Mouse (Mus musculus): ENCODE results near the gene Evc. TPM values are rescaled to one million over a fixed set of nuclear protein-coding genes. Genes with fewer than 3 reads are reported as not detected.
A peak's percentile ranks its signal among the peaks of the same experiment; 100 is the strongest.

The Evc gene
- total RNA-seq (2021) = 1 to 10 TPM; 8.1 to 9.9 TPM
- long read RNA-seq, experiment 1, partial matches to known transcripts = 2 of 3 reads
- long read RNA-seq, experiment 1, other reads (novel, unspliced or antisense) = 1 of 3 reads
- long read RNA-seq, experiment 2, partial matches to known transcripts = 1 of 6 reads
- long read RNA-seq, experiment 2, other reads (novel, unspliced or antisense) = 5 of 6 reads

- peak; percentile 35 to 41 for DNase-seq (ENCODE audit: low spot score in 2 of 2)
These were observed at the start of gene Evc for GRCm38 (mm10) chr5:37336485-37337105. Evc (minus strand) TSS chr5:37336894.

GRCm38 (mm10) chr5:37383570-37383969 lies 46.9 kb upstream of the Evc start:
- no peak for DNase-seq (ENCODE audit: low spot score in 2 of 2)

- peak in 1 of 2 experiments; percentile 15 for DNase-seq (ENCODE audit: low spot score in 2 of 2)
These were observed 43.9 kb upstream of the Evc start for GRCm38 (mm10) chr5:37380641-37381040.

GRCm38 (mm10) chr5:37377376-37377775 lies 40.7 kb upstream of the Evc start:
- DNase-seq (ENCODE audit: low spot score in 2 of 2) = no peak

- no peak for DNase-seq (ENCODE audit: low spot score in 2 of 2)
These were observed 32.1 kb upstream of the Evc start for GRCm38 (mm10) chr5:37368796-37369195.

- no peak for DNase-seq (ENCODE audit: low spot score in 2 of 2)
These were observed 29.1 kb upstream of the Evc start for GRCm38 (mm10) chr5:37365751-37366150.

GRCm38 (mm10) chr5:37363284-37363683 lies 26.6 kb upstream of the Evc start:
- no peak for DNase-seq (ENCODE audit: low spot score in 2 of 2)

- DNase-seq (ENCODE audit: low spot score in 2 of 2) = no peak
These were observed 25.9 kb upstream of the Evc start for GRCm38 (mm10) chr5:37362618-37363017.

- no peak for DNase-seq (ENCODE audit: low spot score in 2 of 2)
These were observed 19.3 kb upstream of the Evc start for GRCm38 (mm10) chr5:37356027-37356426.

- DNase-seq (ENCODE audit: low spot score in 2 of 2) = no peak
These were observed 17.7 kb upstream of the Evc start for GRCm38 (mm10) chr5:37354385-37354784.

- no peak for DNase-seq (ENCODE audit: low spot score in 2 of 2)
These were observed 15.1 kb upstream of the Evc start for GRCm38 (mm10) chr5:37351791-37352190.

GRCm38 (mm10) chr5:37343962-37344361 lies 7.3 kb upstream of the Evc start:
- DNase-seq (ENCODE audit: low spot score in 2 of 2) = no peak

GRCm38 (mm10) chr5:37338288-37338687 lies 1.6 kb upstream of the Evc start, which contains the start of gene Evc2:
Evc2 (plus strand) TSS chr5:37338499.
- peak; percentile 58 to 64 for DNase-seq (ENCODE audit: low spot score in 2 of 2)

GRCm38 (mm10) chr5:37337696-37338095 lies 1.0 kb upstream of the Evc start:
- no peak for DNase-seq (ENCODE audit: low spot score in 2 of 2)

GRCm38 (mm10) chr5:37335061-37335460 lies 1.6 kb downstream of the Evc start:
- DNase-seq (ENCODE audit: low spot score in 2 of 2) = no peak

- DNase-seq (ENCODE audit: low spot score in 2 of 2) = no peak
These were observed 4.6 kb downstream of the Evc start for GRCm38 (mm10) chr5:37332066-37332465.

- no peak for DNase-seq (ENCODE audit: low spot score in 2 of 2)
These were observed 5.6 kb downstream of the Evc start for GRCm38 (mm10) chr5:37331133-37331505.

GRCm38 (mm10) chr5:37330449-37331132 lies 6.1 kb downstream of the Evc start:
- DNase-seq (ENCODE audit: low spot score in 2 of 2) = no peak

- DNase-seq (ENCODE audit: low spot score in 2 of 2) = no peak
These were observed 10.0 kb downstream of the Evc start for GRCm38 (mm10) chr5:37326675-37327074.

- DNase-seq (ENCODE audit: low spot score in 2 of 2) = no peak
These were observed 15.9 kb downstream of the Evc start for GRCm38 (mm10) chr5:37320761-37321160.

- peak in 1 of 2 experiments; percentile 58 for DNase-seq (ENCODE audit: low spot score in 2 of 2)
These were observed 16.5 kb downstream of the Evc start for GRCm38 (mm10) chr5:37320174-37320573.

GRCm38 (mm10) chr5:37318715-37319114 lies 18.0 kb downstream of the Evc start:
- DNase-seq (ENCODE audit: low spot score in 2 of 2) = no peak

Measured in layer of hippocampus, postnatal 14 days (tissue).